Mouse (Mus musculus) hindbrain, embryonic 15.5 days (tissue): ENCODE results near the gene Hexim1. TPM values are rescaled to one million over a fixed set of nuclear protein-coding genes. Genes with fewer than 3 reads are reported as not detected.

ENCODE experiments used
- ATAC-seq: fragments of 200-750 bp; cut with Nextera tagmentation; 2 replicates; pipeline ENCODE4 v1.8.0; 2017; ENCODE audit warnings: low read depth, moderate number of reproducible peaks, moderate TSS enrichment; ENCODE audit not compliant: low FRiP score
- H3K27ac ChIP-seq: fragments of 300-500 bp; sonication (generic); replicated peaks from 2 replicates; pipeline ENCODE4 v1.5.1; 2015; ENCODE audit warnings: mild to moderate bottlenecking, inconsistent platforms
- H3K27me3 ChIP-seq: fragments of 300-500 bp; sonication (generic); 2 replicates; pipeline ENCODE4 v1.6.1; 2015; ENCODE audit warnings: control low read depth, inconsistent platforms
- H3K36me3 ChIP-seq: fragments of 300-500 bp; sonication (generic); 2 replicates; pipeline ENCODE4 v1.6.1; 2015; ENCODE audit warnings: control low read depth, inconsistent platforms
- H3K4me1 ChIP-seq: fragments of 300-500 bp; sonication (generic); replicated peaks from 2 replicates; pipeline ENCODE4 v1.6.1; 2015; ENCODE audit warnings: control low read depth, inconsistent platforms
- H3K4me2 ChIP-seq: fragments of 300-500 bp; sonication (generic); 2 replicates; pipeline ENCODE4 v1.6.1; 2015; ENCODE audit warnings: moderate library complexity, mild to moderate bottlenecking, inconsistent platforms
- H3K4me3 ChIP-seq: fragments of 300-500 bp; sonication (generic); 2 replicates; pipeline ENCODE4 v1.5.1; 2015; ENCODE audit warnings: mild to moderate bottlenecking, inconsistent platforms
- H3K9ac ChIP-seq: fragments of 300-500 bp; sonication (generic); 2 replicates; pipeline ENCODE4 v1.6.1; 2015; ENCODE audit warnings: inconsistent platforms
- H3K9me3 ChIP-seq: fragments of 300-500 bp; sonication (generic); 2 replicates; pipeline ENCODE4 v1.6.1; 2016; ENCODE audit warnings: control low read depth, inconsistent platforms
- WGBS: fragments of 180-500 bp; shearing (Covaris S2); methylation state at CpG from one replicate; pipeline ENCODE4 v1.1.7; 2015; 5-methylcytosine and 5-hydroxymethylcytosine counted together
- polyA plus RNA-seq: library from polyadenylated mRNA; unstranded; fragments of >200 nt; fragmentation: Nextera tagmentation; extraction: Ambion mirVana; gene quantifications from 2 replicates; pipeline ENCODE4 v1.2.1, GENCODE M21; 2015

The Hexim1 gene
- polyA plus RNA-seq, 1 experiment from 2014 or later, result 3.9 TPM

DNA sequence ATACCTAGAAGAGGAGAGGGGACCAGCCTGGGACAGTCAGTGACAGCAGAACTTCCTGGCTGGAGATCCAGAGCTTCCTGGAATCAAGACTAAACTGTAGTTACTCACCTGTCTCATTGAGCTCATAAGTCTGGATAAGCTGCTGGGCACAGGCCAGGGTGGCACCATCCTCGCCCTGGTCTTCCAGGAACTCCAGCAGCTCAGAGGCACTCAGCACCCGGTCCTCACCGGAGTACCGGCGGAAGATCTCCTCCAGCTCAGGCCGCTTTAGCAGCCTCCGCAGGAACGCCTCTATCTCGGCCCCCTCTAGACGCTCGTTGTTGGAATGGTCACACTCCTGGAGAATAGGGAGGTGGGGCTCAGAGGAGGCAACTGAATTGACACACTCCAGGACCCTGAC, 37.9 kb upstream of the Hexim1 start:
- ATAC-seq, result no peak
- Histone ChIP-seq H3K9ac (no peak overlapping the region), H3K4me2 (no peak overlapping the region), H3K27ac (no peak overlapping the region), H3K27me3 (peaks cover 28% of the 10 kb centered on the region), H3K36me3 (no peaks in the 10 kb centered on the region), H3K9me3 (no peaks in the 10 kb centered on the region), H3K4me1 (peaks cover 10% of the 10 kb centered on the region), H3K4me3 (no peak overlapping the region)
- WGBS, result 78% methylated on average over 11 of the region's 11 CpGs

DNA sequence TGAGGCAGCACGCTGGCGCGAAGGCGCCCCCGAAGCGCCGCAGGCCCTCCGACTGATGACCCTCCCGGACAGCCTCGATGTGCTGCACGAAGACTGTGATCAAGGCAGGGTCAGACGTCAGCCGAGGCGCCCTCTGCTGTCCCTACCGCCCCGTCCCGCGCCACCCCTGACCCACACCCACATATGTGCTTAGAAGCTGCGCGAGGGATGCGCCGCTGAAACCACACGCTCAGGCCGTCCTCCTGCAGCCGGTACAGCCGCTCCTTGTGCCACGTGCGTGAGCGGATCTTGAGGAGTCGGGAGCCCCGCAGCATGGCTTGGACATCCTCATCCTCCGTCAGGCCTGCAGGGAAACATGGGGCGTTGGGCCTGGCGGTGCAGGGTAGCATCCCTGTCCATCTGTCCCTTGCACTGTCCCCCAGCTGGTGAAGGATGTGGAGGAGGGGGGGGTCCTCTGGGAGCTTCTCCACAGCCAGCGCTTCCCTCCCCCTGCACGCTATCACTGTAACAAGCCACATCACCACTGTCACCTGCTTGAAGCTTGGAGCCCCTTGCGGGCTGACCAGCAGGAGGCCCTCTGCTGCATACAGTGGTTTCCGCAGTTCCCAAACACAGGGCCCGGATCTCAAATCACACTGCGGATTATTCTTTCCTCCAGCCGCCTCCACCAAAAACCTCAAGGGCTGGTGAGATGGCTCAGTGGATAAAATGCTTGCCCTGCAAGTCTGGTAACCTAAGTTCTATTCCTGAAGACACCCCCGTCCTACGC, 35.5 kb upstream of the Hexim1 start:
- peak overlapping the region; percentile 11; the same call in 1 of the 2 replicates for H3K9ac ChIP-seq
- WGBS, result 1% methylated on average over 43 of the region's 43 CpGs
- H3K36me3 ChIP-seq, result no peaks in the 10 kb centered on the region
- peak; percentile 69; the same call in 1 of the 2 replicates for ATAC-seq
- H3K9me3 ChIP-seq, result no peaks in the 10 kb centered on the region
- no peak overlapping the region for H3K27ac ChIP-seq
- H3K27me3 ChIP-seq, result peaks cover 28% of the 10 kb centered on the region
- H3K4me1 ChIP-seq, result peaks cover 10% of the 10 kb centered on the region
- peak overlapping the region; percentile 56 for H3K4me2 ChIP-seq
- H3K4me3 ChIP-seq, result peak overlapping the region; percentile 29

DNA sequence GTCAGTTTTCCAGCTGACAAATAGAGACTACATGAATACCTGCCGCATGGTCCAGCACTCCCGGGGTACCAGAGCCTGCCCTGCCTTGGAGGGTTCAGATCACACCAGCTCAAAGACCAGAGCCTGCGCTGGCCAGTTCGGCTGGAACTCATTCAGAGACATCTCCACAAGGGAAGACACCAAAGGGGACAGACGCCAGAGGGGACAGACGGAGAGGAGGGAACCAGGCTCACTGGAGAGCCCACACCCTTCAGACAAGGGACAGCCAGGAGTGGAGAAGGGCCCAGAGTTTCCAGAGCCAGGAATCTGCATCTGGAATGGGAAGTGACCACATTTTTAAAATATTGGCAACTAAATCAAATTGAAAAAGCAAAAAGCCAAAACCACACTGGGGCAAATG, 34.4 kb upstream of the Hexim1 start:
- no peak overlapping the region for H3K4me2 ChIP-seq
- H3K4me1 ChIP-seq, result peaks cover 10% of the 10 kb centered on the region
- H3K9me3 ChIP-seq, result no peaks in the 10 kb centered on the region
- H3K36me3 ChIP-seq, result no peaks in the 10 kb centered on the region
- WGBS, result 50% methylated on average over 6 of the region's 6 CpGs
- no peak for ATAC-seq
- no peak overlapping the region for H3K27ac ChIP-seq
- H3K4me3 ChIP-seq, result no peak overlapping the region
- H3K27me3 ChIP-seq, result peaks cover 28% of the 10 kb centered on the region
- H3K9ac ChIP-seq, result no peak overlapping the region

DNA sequence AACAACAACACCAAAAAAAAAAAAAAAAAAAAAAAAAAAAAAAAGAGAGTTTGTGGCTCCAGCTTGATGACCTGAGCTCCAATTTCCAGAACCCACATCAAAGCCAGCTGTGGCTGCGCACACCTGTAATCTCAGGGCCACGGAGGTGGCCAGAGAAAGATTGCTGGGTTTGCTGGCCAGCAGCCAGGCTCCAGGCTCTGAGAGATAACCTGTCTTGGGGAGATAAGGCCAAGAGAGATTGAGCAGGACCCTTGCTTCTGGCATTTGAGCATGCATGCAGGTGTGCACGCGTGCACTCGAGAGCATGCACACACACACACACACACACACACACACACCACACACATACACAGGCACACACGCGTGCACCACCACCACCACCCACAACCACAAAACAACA, 22.7 kb upstream of the Hexim1 start:
- Histone ChIP-seq H3K4me1 (0 out of 2 replicates have a peak, but pooled peaks cover 4% of the 10 kb centered on the region), H3K4me2 (no peak overlapping the region), H3K27ac (no peak overlapping the region), H3K9me3 (no peaks in the 10 kb centered on the region), H3K36me3 (no peaks in the 10 kb centered on the region), H3K4me3 (no peak overlapping the region), H3K9ac (no peak overlapping the region), H3K27me3 (peaks cover 2% of the 10 kb centered on the region; the same call in 1 of the 2 replicates)
- ATAC-seq, result no peak
- WGBS, result 96% methylated on average over 7 of the region's 7 CpGs

DNA sequence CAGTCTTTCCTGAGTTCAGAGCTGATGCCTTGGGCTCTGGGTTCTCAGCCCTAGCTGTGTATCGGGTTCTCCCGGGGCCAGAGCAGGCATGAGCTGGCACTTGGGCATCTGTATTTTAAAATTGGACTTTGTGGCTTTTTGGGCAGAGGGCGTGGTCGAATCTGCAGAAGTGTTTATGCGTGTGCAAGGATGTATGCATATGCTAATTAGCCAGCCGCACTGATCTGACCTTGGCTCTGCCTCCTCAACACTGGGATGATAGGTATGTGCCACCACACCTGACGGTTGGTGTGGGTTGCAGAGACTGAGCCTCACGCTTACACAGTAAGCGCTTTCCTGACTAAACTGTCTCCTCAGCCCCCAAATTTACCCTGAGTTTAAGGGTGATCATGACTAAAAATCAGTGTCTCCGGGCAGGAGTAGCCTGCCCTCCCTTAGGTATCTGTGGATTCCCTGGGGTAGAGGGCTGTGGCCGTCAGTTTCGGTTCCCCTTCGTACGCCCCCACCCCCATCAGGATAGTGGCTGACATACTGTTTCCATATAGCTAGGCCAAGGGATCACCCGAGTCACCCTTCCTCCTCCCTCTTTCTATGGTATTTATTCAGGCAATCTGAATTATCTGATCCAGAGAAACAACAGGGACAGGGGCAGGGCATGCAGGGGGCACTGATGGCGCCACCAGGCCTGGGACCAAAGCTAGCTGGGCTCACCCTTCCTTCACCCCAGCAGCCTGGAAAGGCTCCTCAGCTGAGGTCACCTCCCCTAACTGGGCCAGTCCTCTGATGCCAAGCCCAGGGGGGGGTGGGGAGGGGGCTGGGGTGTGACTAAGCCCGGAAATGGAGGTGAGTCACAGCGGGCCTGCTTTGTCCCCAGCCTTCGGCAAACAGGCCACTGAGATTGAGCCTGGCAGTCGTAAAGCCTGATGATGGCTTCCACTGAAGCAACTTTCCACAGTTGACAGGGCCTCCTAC, 21.9 kb upstream of the Hexim1 start:
- no peak overlapping the region for H3K4me3 ChIP-seq
- WGBS, result 73% methylated on average over 20 of the region's 20 CpGs

DNA sequence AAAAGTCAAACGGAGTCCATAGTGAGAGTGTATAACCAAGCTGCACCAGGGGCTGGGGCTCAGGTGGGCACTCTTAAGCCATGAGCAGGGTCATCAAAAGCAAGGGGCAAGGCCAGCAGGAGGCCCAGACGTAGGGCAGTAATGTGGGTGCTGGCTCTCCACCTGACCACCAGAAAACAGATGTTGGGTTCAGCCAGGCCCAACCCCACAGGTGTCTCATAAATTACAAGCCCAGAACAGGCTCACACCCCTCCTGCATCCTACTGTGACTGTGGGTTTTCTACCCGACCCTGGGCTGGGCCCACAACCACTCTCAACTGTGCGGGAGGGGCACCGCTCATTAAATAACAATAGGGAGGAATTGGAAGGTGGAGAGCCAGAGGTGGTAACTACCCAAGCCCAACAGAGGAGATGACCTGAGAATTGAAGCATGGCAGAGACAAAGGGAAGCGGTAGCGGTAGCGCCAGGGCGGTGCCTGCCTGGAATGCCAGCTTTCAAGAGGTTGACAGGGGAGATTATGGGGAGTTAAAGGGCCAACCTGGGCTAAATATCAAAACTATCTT, 20.8 kb upstream of the Hexim1 start:
- WGBS, result 56% methylated on average over 9 of the region's 9 CpGs
- H3K9me3 ChIP-seq, result no peaks in the 10 kb centered on the region
- no peak overlapping the region for H3K9ac ChIP-seq
- no peak overlapping the region for H3K4me3 ChIP-seq
- no peak overlapping the region for H3K27ac ChIP-seq
- ATAC-seq, result no peak
- H3K4me1 ChIP-seq, result 0 out of 2 replicates have a peak, but pooled peaks cover 4% of the 10 kb centered on the region
- H3K4me2 ChIP-seq, result no peak overlapping the region
- peaks cover 15% of the 10 kb centered on the region for H3K27me3 ChIP-seq
- no peaks in the 10 kb centered on the region for H3K36me3 ChIP-seq

More for the DNA sequence above, 21.9 kb upstream of the Hexim1 start:
- peaks cover 7% of the 10 kb centered on the region for H3K27me3 ChIP-seq
- no peaks in the 10 kb centered on the region for H3K9me3 ChIP-seq
- H3K27ac ChIP-seq, result no peak overlapping the region
- 0 out of 2 replicates have a peak, but pooled peaks have one; percentile 19 for ATAC-seq
- no peak overlapping the region for H3K9ac ChIP-seq
- no peaks in the 10 kb centered on the region for H3K36me3 ChIP-seq
- H3K4me1 ChIP-seq, result 0 out of 2 replicates have a peak, but pooled peaks cover 4% of the 10 kb centered on the region
- H3K4me2 ChIP-seq, result no peak overlapping the region

DNA sequence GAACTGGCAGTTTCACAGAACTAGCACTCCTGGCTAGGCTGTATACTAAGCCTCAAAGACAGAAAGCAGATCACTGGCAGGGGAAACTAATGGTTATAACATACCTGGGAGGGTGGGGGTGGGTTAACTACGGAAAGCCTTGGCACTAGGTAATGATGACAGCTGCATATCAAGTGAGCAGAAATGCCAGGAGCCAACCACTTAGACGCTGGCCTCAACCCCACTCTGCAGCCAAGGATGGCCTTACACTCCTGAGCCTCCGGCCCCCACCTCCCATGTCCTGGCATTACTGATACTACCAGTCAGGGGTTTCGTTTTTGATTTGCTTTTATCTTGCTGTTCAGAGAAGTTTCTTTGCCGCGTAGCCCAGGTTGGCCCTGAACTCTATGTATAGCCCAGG, 20.2 kb upstream of the Hexim1 start:
- 89% methylated on average over 6 of the region's 6 CpGs for WGBS
- ATAC-seq, result no peak
- Histone ChIP-seq H3K4me1 (peaks cover 4% of the 10 kb centered on the region; the same call in 1 of the 2 replicates), H3K9me3 (no peaks in the 10 kb centered on the region), H3K27ac (no peak overlapping the region), H3K36me3 (no peaks in the 10 kb centered on the region), H3K27me3 (peaks cover 21% of the 10 kb centered on the region), H3K4me2 (no peak overlapping the region), H3K4me3 (no peak overlapping the region), H3K9ac (no peak overlapping the region)

DNA sequence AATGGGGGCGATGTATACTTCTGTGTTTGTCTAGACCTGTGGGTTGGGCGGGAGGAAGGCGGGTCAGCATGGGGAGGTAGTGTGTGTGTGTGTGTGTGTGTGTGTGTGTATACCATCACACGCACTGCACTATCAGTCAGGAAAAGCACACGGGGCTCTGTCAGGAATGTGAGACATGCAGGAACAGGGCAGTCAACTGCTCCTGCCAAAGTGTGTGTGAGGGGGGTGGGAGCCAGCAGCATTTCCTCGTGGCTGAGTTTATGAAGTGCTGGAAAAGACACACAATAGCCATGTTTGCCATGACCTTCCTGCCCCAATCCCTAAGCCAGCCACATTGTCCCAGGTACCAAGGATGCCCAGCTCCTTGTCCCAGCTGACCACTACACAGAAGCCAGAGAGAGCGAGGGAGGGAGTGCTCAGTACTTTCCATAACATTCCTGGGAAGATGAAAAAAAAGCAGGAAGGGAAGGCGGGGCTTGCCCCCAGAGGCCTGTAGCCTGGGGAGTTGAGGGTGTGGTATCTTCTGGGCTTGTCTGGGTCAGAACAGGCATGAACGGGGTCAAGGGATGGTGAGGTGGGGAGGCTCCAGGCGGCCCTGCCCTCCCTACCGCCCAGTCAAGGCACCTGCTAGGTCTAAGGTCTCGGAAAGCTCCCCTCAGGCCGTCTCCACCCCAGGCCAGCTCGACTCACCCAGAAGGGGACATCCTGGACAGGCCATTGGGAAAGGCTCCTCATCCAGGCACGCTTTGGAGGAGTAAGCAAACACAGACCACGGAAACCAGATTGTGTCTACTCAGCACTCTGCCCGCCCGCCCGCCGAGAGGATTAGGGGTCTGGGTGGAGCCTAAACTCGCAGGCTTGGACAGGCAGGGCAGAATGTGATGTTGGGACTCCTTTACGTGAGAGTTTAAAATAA, 18.8 kb upstream of the Hexim1 start:
- H3K27ac ChIP-seq, result no peak overlapping the region
- no peak overlapping the region for H3K9ac ChIP-seq
- no peak overlapping the region for H3K4me3 ChIP-seq
- ATAC-seq, result no peak
- no peaks in the 10 kb centered on the region for H3K36me3 ChIP-seq
- WGBS, result 35% methylated on average over 22 of the region's 22 CpGs
- H3K9me3 ChIP-seq, result no peaks in the 10 kb centered on the region
- H3K4me2 ChIP-seq, result 0 out of 2 replicates have a peak overlapping the region, but pooled peaks have one; percentile 13
- H3K4me1 ChIP-seq, result peaks cover 18% of the 10 kb centered on the region
- H3K27me3 ChIP-seq, result peaks cover 28% of the 10 kb centered on the region

DNA sequence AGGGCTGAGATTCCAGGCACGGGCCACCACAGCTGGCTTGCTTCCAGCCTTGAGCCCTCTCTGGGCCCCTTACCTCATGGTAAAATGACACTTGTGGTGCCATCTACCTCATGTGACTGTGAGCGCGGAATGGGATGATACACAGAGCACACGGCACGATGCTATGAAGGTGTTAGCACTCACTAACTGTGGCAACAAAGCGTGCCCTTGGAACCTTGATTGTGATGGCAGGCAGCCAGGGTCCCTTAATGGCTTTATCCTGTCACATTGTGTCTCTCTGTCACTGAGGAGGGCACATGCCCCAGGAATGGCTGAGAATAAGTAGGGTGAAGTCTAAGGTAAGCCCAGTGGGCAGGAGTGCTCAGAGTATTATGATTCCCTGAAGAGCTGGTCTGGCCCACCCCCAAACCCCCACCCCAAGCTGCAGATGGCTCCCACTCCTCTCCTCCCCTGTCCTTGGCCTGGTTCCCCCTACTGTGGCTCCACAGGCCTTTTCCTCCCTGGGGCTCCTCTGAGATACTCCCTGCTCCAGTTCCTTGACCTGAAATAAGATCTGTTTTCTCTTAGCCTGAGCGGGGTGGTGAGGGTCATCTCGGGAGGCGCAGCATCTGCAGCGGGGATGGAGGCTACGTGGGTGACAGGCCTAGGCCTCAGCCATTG, 17.4 kb upstream of the Hexim1 start:
- no peak overlapping the region for H3K4me3 ChIP-seq
- no peaks in the 10 kb centered on the region for H3K9me3 ChIP-seq
- 62% methylated on average over 11 of the region's 11 CpGs for WGBS
- H3K4me2 ChIP-seq, result no peak overlapping the region
- no peak for ATAC-seq
- peaks cover 30% of the 10 kb centered on the region for H3K4me1 ChIP-seq
- H3K9ac ChIP-seq, result no peak overlapping the region
- H3K36me3 ChIP-seq, result no peaks in the 10 kb centered on the region
- peaks cover 28% of the 10 kb centered on the region for H3K27me3 ChIP-seq
- no peak overlapping the region for H3K27ac ChIP-seq

DNA sequence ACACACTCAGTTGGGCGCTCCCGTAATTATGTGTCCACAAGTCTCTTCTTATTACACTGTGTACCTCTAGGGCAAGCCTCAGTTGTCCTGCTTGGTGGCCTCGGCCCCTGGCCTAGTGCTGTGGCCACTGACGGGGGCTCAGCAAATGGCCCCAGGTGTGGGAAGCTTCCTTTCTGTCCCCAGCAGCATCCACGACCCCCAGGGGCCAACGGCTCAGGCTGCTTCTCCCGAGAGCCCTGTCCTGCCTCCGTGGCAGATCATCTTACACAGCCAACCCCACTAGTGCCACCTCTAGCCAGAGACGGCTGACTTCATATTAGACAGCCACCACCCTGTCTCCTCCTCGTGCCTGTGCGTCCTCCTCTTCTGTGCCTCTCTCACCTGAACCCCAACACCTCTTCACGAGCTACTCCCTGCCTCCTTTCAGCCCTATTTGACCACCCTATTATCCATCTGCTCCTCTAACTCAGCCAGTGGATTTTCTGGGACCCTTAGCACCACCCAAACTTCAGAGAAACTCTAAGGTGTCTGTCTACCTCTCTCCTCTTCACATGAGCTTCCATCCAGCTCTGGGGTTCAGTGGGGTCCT, 16.6 kb upstream of the Hexim1 start:
- no peak overlapping the region for H3K27ac ChIP-seq
- H3K4me1 ChIP-seq, result peaks cover 30% of the 10 kb centered on the region
- H3K4me3 ChIP-seq, result no peak overlapping the region
- H3K27me3 ChIP-seq, result peaks cover 28% of the 10 kb centered on the region
- no peak overlapping the region for H3K4me2 ChIP-seq
- 57% methylated on average over 12 of the region's 12 CpGs for WGBS
- H3K9me3 ChIP-seq, result no peaks in the 10 kb centered on the region
- H3K9ac ChIP-seq, result no peak overlapping the region
- no peaks in the 10 kb centered on the region for H3K36me3 ChIP-seq
- ATAC-seq, result no peak
